Mouse (Mus musculus) kidney, postnatal 4 days (tissue): ENCODE measurements at regions not wholly inside any gene's neighbourhood (a gene's known extent, or its start where the extent isn't known, plus 50 kb on each side); places are given as distances from the start of the nearest gene placed in this dataset.

Source experiments
- DNase-seq, 2 experiments: peaks; one replicate each; pipeline ENCODE4 v3.0.0; 2021; ENCODE audit warnings: mixed read lengths in 2 of 2

GRCm38 (mm10) chr4:31835051-31835450 is 128.8 kb upstream of the Map3k7 start:
- DNase-seq = peak in 1 of 2 experiments; percentile 35

- DNase-seq = no peak
Observed at GRCm38 (mm10) chr4:31838592-31838991, 125.3 kb upstream of the Map3k7 start.

- DNase-seq = no peak
Observed at GRCm38 (mm10) chr4:31849763-31850162, 114.1 kb upstream of the Map3k7 start.

GRCm38 (mm10) chr4:31851006-31851405 is 112.9 kb upstream of the Map3k7 start:
- peak; percentile 52 to 61 for DNase-seq

- DNase-seq = no peak
Observed at GRCm38 (mm10) chr4:31853851-31854250, 110.0 kb upstream of the Map3k7 start.

GRCm38 (mm10) chr4:31860389-31860788 is 103.5 kb upstream of the Map3k7 start:
- no peak for DNase-seq

GRCm38 (mm10) chr4:31861172-31861571 is 102.7 kb upstream of the Map3k7 start:
- no peak for DNase-seq

- DNase-seq = no peak
Observed at GRCm38 (mm10) chr4:31872985-31873983, 90.6 kb upstream of the Map3k7 start.

- no peak for DNase-seq
Observed at GRCm38 (mm10) chr4:31877389-31877788, 86.5 kb upstream of the Map3k7 start.

GRCm38 (mm10) chr4:31878493-31879191 is 85.3 kb upstream of the Map3k7 start:
- no peak for DNase-seq

- no peak for DNase-seq
Observed at GRCm38 (mm10) chr4:31879192-31879585, 84.7 kb upstream of the Map3k7 start.

GRCm38 (mm10) chr4:31880213-31880612 is 83.7 kb upstream of the Map3k7 start:
- no peak for DNase-seq

- DNase-seq = no peak
Observed at GRCm38 (mm10) chr4:31889673-31890072, 74.2 kb upstream of the Map3k7 start.

- no peak for DNase-seq
Observed at GRCm38 (mm10) chr4:31909086-31909673, 54.7 kb upstream of the Map3k7 start.
